Mouse (Mus musculus) G1E (cell line): Measurements from ENCODE around the gene Epx. TPM values are rescaled to one million over a fixed set of nuclear protein-coding genes. Genes with fewer than 3 reads are reported as not detected.

Experiments
- ATAC-seq: 2 replicates; pipeline ENCODE4 v1.8.0; 2016; ENCODE audit warnings: mild to moderate bottlenecking; ENCODE audit not compliant: insufficient number of reproducible peaks, poor library complexity, low FRiP score, severe bottlenecking; ENCODE audit errors: extremely low read depth
- DNase-seq: peaks from one replicate; pipeline ENCODE4 v3.0.0; 2012; ENCODE audit warnings: low spot score
- H3K27me3 ChIP-seq: 2 replicates; pipeline ENCODE4 v1.6.1; 2012; ENCODE audit warnings: mild to moderate bottlenecking, low read length, inconsistent platforms; ENCODE audit not compliant: insufficient read depth
- H3K36me3 ChIP-seq: replicated peaks from 2 replicates; pipeline ENCODE3; 2012; ENCODE audit warnings: mild to moderate bottlenecking, inconsistent platforms
- H3K4me1 ChIP-seq: 2 replicates; pipeline ENCODE4 v1.6.1; 2012; ENCODE audit warnings: low read depth, low read length, inconsistent platforms, mixed read lengths; ENCODE audit not compliant: insufficient read depth
- H3K4me3 ChIP-seq: 2 replicates; pipeline ENCODE4 v1.5.1; 2012; ENCODE audit warnings: low read depth, mild to moderate bottlenecking, inconsistent platforms, low read length, moderate library complexity, mixed read lengths
- H3K9me3 ChIP-seq: replicated peaks from 2 replicates; pipeline ENCODE4 v1.6.1; 2012; ENCODE audit warnings: inconsistent platforms
- CTCF ChIP-seq: IDR thresholded peaks from 2 replicates; pipeline ENCODE4 v1.5.1; 2012; ENCODE audit warnings: low read depth, low read length, inconsistent platforms, mixed read lengths
- GATA1 ChIP-seq: IDR thresholded peaks from 2 replicates; pipeline ENCODE4 v1.6.1; 2012; ENCODE audit warnings: borderline replicate concordance, low read length, inconsistent platforms, mixed read lengths
- GATA2 ChIP-seq: IDR thresholded peaks from 2 replicates; pipeline ENCODE4 v1.6.1; 2012; ENCODE audit warnings: low read depth, low read length, inconsistent platforms, borderline replicate concordance
- POLR2AphosphoS5 ChIP-seq: IDR thresholded peaks from 2 replicates; pipeline ENCODE4 v1.6.1; 2012; ENCODE audit warnings: low read depth, low read length, inconsistent platforms; ENCODE audit not compliant: insufficient replicate concordance
- TAL1 ChIP-seq: conservative IDR thresholded peaks from 2 replicates; pipeline ENCODE4 v1.6.1; 2012; ENCODE audit warnings: low read depth, low read length, inconsistent platforms, mixed read lengths
- polyA plus RNA-seq: library from polyadenylated mRNA; stranded (reverse); fragments of >175 nt; gene quantifications from 2 replicates; pipeline ENCODE4 v1.2.3, GENCODE M21; 2012
- total RNA-seq, 2 experiments: library from RNA; stranded (forward) in 1 of 2; stranded (reverse) in 1 of 2; fragments of 200-1000 nt in 1 of 2; fragments of >200 nt in 1 of 2; fragmentation: Nextera tagmentation in 1 of 2; gene quantifications; 2 replicates each; pipeline ENCODE4 v1.2.3; 2014 to 2017

The Epx gene
- total and polyA plus RNA-seq, 3 experiments, result not detected

DNA sequence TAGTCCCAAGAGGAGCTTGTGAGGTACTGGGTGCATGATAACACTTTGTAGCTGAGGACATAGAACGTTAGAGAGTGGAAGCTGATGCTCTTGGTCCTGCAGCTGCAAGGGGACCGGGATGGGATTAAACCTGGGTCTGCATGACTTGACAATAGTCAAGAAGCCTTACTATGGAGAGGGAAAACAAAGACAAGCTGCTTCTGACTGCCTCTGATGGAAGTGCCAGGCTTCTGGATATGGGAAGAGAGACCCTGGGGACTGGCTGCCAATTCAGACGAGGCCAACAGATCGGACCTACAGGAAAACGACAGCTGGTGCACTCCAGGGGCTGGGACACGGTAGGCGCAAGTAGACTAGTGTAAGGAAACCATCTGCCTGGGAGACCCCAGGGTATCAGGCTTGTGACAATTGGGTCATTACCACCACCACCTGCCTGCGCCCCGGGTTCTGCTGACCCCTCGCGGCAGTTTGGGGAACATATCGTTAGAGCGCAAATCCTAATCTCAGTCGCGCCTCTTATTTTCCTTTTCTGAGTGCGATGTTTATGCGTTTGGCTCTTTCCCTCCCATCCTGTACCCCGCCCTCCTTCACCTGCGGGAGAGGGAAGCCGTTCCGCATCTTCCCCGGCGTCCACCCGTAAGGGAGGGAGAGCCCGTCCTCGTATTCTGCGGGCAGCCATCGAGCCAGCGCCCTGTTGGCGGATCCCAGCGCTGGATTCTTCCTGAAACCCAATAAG, 58.5 kb downstream of the Epx start:
- H3K27me3 ChIP-seq, result peaks cover 25% of the 10 kb centered on the region
- no peaks in the 10 kb centered on the region for H3K36me3 ChIP-seq
- H3K4me3 ChIP-seq, result no peak overlapping the region
- H3K9me3 ChIP-seq, result no peaks in the 10 kb centered on the region
- no peaks in the 10 kb centered on the region for H3K4me1 ChIP-seq
- no peak for ATAC-seq
- DNase-seq, result no peak
- TF ChIP-seq POLR2AphosphoS5 (no peak), TAL1 (no peak), GATA1 (no peak), CTCF (no peak), GATA2 (no peak)

DNA sequence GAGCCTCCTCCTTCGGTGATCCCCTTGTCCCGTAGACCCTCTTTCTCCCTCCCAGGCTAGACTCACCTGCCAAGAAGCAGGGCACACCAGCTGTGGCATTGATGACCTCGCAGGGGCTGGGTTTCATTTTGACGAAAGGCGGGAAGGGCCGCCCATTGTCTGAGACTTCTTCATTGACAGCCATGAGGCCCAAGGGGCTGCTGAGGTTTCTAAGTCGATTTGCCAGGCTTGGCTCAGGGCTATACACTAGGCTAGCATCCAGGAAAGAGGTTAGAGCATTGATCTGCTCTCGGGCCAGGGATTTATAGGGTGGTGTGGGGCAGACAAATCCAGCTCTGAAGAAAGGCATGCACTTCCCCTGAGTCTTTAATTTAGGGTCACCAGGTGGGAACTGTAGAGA, 60.5 kb downstream of the Epx start:
- Histone ChIP-seq H3K27me3 (peaks cover 29% of the 10 kb centered on the region), H3K36me3 (no peaks in the 10 kb centered on the region), H3K4me1 (no peaks in the 10 kb centered on the region), H3K4me3 (no peak overlapping the region), H3K9me3 (no peaks in the 10 kb centered on the region)
- ATAC-seq (no peak), DNase-seq (no peak)
- TF ChIP-seq POLR2AphosphoS5, result no peak
- TF ChIP-seq GATA2, result no peak
- no peak for TF ChIP-seq TAL1
- TF ChIP-seq CTCF, result no peak
- TF ChIP-seq GATA1, result no peak

Other genes with a start within 250 kb of the Epx start
- 28.4 and 31.1 TPM in 2 replicates for gene Rnf43, start 212.8 kb downstream of the Epx start, total RNA-seq (2014; fragmentation: Nextera tagmentation)
- gene Rnf43, start 212.8 kb downstream of the Epx start, total RNA-seq (2017), result 13.9 and 14.8 TPM in 2 replicates
- 5.4 and 8.7 TPM in 2 replicates for gene Rnf43, start 212.8 kb downstream of the Epx start, polyA plus RNA-seq
- gene Supt4a, start 138.0 kb downstream of the Epx start, total RNA-seq (2014; fragmentation: Nextera tagmentation), result 64.1 and 95.8 TPM in 2 replicates
- gene Supt4a, start 138.0 kb downstream of the Epx start, total RNA-seq (2017), result 155 and 172 TPM in 2 replicates
- 14.7 and 15.4 TPM in 2 replicates for gene Supt4a, start 138.0 kb downstream of the Epx start, polyA plus RNA-seq
- gene Tspoap1, start 115.0 kb downstream of the Epx start, total RNA-seq (2014; fragmentation: Nextera tagmentation), result 3.9 and 9.9 TPM in 2 replicates
- 17.4 and 21.2 TPM in 2 replicates for gene Tspoap1, start 115.0 kb downstream of the Epx start, total RNA-seq (2017)
- gene Tspoap1, start 115.0 kb downstream of the Epx start, polyA plus RNA-seq, result 10.2 and 10.4 TPM in 2 replicates
- not detected in 2 replicates for gene Mpo, start 82.0 kb downstream of the Epx start, total RNA-seq (2014; fragmentation: Nextera tagmentation)
- 0.05 and 0.70 TPM in 2 replicates for gene Mpo, start 82.0 kb downstream of the Epx start, total RNA-seq (2017)
- 1.6 and 1.7 TPM in 2 replicates for gene Mpo, start 82.0 kb downstream of the Epx start, polyA plus RNA-seq
- gene Lpo, start 47.2 kb downstream of the Epx start, total RNA-seq (2014; fragmentation: Nextera tagmentation), result not detected in 2 replicates
- gene Lpo, start 47.2 kb downstream of the Epx start, total RNA-seq (2017), result not detected in 2 replicates
- not detected in 2 replicates for gene Lpo, start 47.2 kb downstream of the Epx start, polyA plus RNA-seq
- gene Mks1, start 22.3 kb downstream of the Epx start, total RNA-seq (2014; fragmentation: Nextera tagmentation), result 2.7 and 3.2 TPM in 2 replicates
- 2.4 and 3.7 TPM in 2 replicates for gene Mks1, start 22.3 kb downstream of the Epx start, total RNA-seq (2017)
- 4.6 and 6.1 TPM in 2 replicates for gene Mks1, start 22.3 kb downstream of the Epx start, polyA plus RNA-seq
- gene Olfr462, start 16.7 kb upstream of the Epx start, total RNA-seq (2014; fragmentation: Nextera tagmentation), result not detected in 2 replicates
- gene Olfr462, start 16.7 kb upstream of the Epx start, total RNA-seq (2017), result 0.05 and 0.23 TPM in 2 replicates
- gene Olfr462, start 16.7 kb upstream of the Epx start, polyA plus RNA-seq, result not detected in 2 replicates
- gene Olfr463, start 21.9 kb upstream of the Epx start, total RNA-seq (2014; fragmentation: Nextera tagmentation), result not detected in 2 replicates
- 0.06 TPM in 1 of 2 replicates, not detected in the other for gene Olfr463, start 21.9 kb upstream of the Epx start, total RNA-seq (2017)
- gene Olfr463, start 21.9 kb upstream of the Epx start, polyA plus RNA-seq, result not detected in 2 replicates
- not detected in 2 replicates for gene Olfr464, start 45.4 kb upstream of the Epx start, total RNA-seq (2014; fragmentation: Nextera tagmentation)
- gene Olfr464, start 45.4 kb upstream of the Epx start, total RNA-seq (2017), result 0.29 TPM in 1 of 2 replicates, not detected in the other
- not detected in 2 replicates for gene Olfr464, start 45.4 kb upstream of the Epx start, polyA plus RNA-seq
- 10.4 and 12.3 TPM in 2 replicates for gene Dynll2, start 112.0 kb upstream of the Epx start, total RNA-seq (2014; fragmentation: Nextera tagmentation)
- 13.2 and 17.4 TPM in 2 replicates for gene Dynll2, start 112.0 kb upstream of the Epx start, total RNA-seq (2017)
- 45.5 and 48.2 TPM in 2 replicates for gene Dynll2, start 112.0 kb upstream of the Epx start, polyA plus RNA-seq
- 241 and 257 TPM in 2 replicates for gene Srsf1, start 171.8 kb upstream of the Epx start, total RNA-seq (2014; fragmentation: Nextera tagmentation)
- gene Srsf1, start 171.8 kb upstream of the Epx start, total RNA-seq (2017), result 397 and 406 TPM in 2 replicates
- 293 and 298 TPM in 2 replicates for gene Srsf1, start 171.8 kb upstream of the Epx start, polyA plus RNA-seq
- 78.3 and 90.9 TPM in 2 replicates for gene Vezf1, start 192.7 kb upstream of the Epx start, total RNA-seq (2014; fragmentation: Nextera tagmentation)
- gene Vezf1, start 192.7 kb upstream of the Epx start, total RNA-seq (2017), result 48.2 and 60.2 TPM in 2 replicates
- gene Vezf1, start 192.7 kb upstream of the Epx start, polyA plus RNA-seq, result 15.8 and 16.8 TPM in 2 replicates
- 29.2 and 36.4 TPM in 2 replicates for gene Cuedc1, start 222.5 kb upstream of the Epx start, total RNA-seq (2014; fragmentation: Nextera tagmentation)
- gene Cuedc1, start 222.5 kb upstream of the Epx start, total RNA-seq (2017), result 16.7 and 18.9 TPM in 2 replicates
- 29.6 and 31.7 TPM in 2 replicates for gene Cuedc1, start 222.5 kb upstream of the Epx start, polyA plus RNA-seq